Mouse (Mus musculus) liver, adult 10 weeks (tissue): Measurements from ENCODE around the gene Padi2. TPM values are rescaled to one million over a fixed set of nuclear protein-coding genes. Genes with fewer than 3 reads are reported as not detected.

Experiments
- polyA plus RNA-seq: library from polyadenylated mRNA; stranded (reverse); fragments of 350-450 nt; fragmentation: Illumina TruSeq; extraction: RNeasy Lipid Tissue Mini Kit (QIAGEN cat#74804); gene quantifications from one replicate; pipeline ENCODE4 v1.2.3, GENCODE M21; 2014; ENCODE audit warnings: low read depth, low replicate concordance

The Padi2 gene
- polyA plus RNA-seq: 0.13 TPM

DNA sequence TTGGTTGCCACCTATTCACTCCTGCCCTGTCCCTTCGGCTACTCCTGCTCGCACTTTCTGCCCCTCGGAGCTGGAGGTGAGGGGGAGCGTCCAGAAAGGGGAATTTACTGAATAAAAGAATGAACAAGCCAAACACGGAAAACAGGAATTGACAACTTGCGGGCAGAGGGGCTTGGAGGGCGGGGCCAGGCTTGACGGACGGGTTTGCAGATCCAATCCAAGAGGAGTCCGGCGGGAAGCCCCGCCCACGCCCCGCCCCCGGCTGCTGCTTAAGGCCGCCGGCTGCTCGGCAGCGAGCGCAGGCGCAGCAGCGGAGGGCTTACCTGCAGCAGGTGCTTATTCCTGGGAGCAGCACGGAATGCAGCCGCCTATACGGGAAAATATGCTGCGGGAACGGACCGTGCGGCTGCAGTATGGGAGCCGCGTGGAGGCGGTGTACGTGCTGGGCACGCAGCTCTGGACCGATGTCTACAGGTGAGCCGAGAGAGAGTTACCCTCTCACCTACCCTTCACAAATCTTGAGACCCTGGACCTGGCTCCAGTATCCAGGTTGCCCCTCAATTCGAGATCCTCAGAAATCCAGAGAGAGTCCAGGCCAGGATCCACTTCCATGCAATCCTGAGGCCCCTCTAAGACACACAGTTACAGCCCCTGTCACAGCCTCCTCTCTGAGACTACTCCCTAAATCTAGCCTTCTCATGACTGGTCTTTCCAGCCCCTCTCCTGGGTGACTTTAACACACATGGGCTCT lies at the start of gene Padi2:
Gene Padi2 (plus strand): TSS at position 269 of the 751 bp plus-strand sequence.

DNA sequence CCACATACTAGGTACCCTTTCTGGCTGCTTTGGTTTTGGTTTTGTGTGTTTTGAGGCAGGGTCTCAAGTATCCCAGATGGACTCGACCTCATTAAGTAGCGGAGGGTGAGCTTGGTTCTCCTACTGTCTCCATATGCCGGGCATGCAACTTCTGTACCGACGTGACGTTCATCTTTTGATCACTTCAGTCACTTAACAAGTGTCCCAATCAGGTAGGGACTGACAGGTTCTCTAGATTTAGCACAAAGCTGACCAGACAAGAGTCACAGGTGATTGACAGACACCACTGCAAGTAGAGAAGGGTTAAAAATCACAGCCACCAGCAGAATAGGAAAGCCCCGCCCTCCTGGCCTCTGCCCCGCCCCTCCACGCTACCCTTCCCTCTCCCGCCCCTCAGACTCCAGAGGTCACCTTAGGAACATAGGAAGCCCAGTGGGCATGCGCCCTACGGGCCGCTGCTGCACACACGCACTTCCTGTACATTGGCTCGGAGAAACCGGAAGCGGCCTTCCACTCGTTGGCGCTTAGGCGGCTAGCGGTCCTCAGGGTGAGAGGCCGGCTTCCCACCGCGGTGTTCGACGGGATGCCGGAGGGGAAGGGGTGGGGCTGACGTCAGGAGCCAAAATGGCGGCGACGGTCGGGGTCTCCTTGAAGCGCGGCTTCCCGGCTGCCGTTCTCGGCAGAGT lies 54.8 kb downstream of the Padi2 start, which contains the start of gene Sdhb:
Gene Sdhb (plus strand): TSS at position 423 of the 686 bp plus-strand sequence.

DNA sequence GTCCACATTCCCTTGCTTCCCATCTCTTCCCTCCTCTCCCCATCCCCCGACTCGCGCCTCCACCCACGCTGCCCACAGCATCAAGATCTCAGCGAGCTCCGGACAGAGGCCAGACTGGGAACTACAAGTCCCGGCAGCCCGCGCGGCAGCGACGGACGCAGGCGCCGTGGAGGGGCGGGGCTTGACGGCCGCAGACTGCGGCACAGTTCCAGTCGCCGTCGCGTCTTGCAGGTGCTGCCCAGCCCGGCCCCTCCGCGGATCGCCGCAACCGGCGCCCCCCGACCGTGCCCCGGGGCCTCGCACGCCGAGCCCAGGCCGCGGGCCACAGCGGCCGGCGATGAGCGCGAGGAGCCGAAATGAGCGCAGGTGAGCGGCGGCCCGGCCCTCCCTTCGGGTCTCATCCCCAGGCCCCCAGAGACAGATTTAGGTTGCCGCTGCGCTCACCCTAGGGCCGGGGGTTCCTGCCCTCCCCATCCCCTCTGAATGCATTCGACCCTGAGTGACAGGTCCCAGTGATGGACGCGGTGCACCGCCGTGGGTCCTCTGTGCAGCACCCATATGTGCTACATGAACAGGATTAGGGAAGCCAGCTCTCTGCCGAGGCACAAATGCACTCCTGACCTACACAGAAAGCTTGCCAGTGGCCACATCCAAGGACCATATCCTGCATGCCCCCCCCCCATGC lies 80.7 kb downstream of the Padi2 start, which contains the start of gene Atp13a2:
Gene Atp13a2 (plus strand): TSS at position 163 of the 685 bp plus-strand sequence.

Other genes starting within 250 kb of the Padi2 start
- gene Arhgef10l, start 240.3 kb upstream of the Padi2 start, polyA plus RNA-seq: 4.2 TPM
- 1.1 TPM for gene Rcc2, start 205.8 kb upstream of the Padi2 start, polyA plus RNA-seq
- not detected for gene Padi6, start 163.7 kb upstream of the Padi2 start, polyA plus RNA-seq
- not detected for gene Padi4, start 132.1 kb upstream of the Padi2 start, polyA plus RNA-seq
- gene Padi3, start 95.7 kb upstream of the Padi2 start, polyA plus RNA-seq: not detected
- gene Padi1, start 60.6 kb upstream of the Padi2 start, polyA plus RNA-seq: not detected
- gene Sdhb, start 54.9 kb downstream of the Padi2 start, polyA plus RNA-seq: 107 TPM
- 0.82 TPM for gene Atp13a2, start 80.5 kb downstream of the Padi2 start, polyA plus RNA-seq
- gene Mfap2, start 104.1 kb downstream of the Padi2 start, polyA plus RNA-seq: not detected
- not detected for gene Crocc, start 154.2 kb downstream of the Padi2 start, polyA plus RNA-seq
- gene Necap2, start 172.0 kb downstream of the Padi2 start, polyA plus RNA-seq: 2.8 TPM
- not detected for gene Spata21, start 182.0 kb downstream of the Padi2 start, polyA plus RNA-seq
- gene Szrd1, start 233.4 kb downstream of the Padi2 start, polyA plus RNA-seq: 14.6 TPM
- 2.1 TPM for gene Fbxo42, start 241.6 kb downstream of the Padi2 start, polyA plus RNA-seq